Mouse (Mus musculus) gastrocnemius, adult 2 months (tissue): ENCODE results near the gene Ly6g5b. TPM values are rescaled to one million over a fixed set of nuclear protein-coding genes. Genes with fewer than 3 reads are reported as not detected.

Experiments
- DNase-seq: peaks from one replicate; pipeline ENCODE4 v3.0.0; 2022
- H3K27ac ChIP-seq: fragments of 200-600 bp; 2 replicates; pipeline ENCODE4 v1.8.1; 2022; ENCODE audit warnings: mild to moderate bottlenecking
- H3K4me3 ChIP-seq: fragments of 200-600 bp; 2 replicates; pipeline ENCODE4 v1.8.1; 2022; ENCODE audit warnings: mild to moderate bottlenecking, moderate library complexity
- CTCF ChIP-seq: fragments of 200-600 bp; IDR thresholded peaks from 2 replicates; pipeline ENCODE4 v1.8.1; 2022; ENCODE audit warnings: antibody characterized with exemption, mild to moderate bottlenecking, moderate library complexity
- intact Hi-C: fragments of 180-260 bp; cut with DNase I; formaldehyde crosslinking; loops from one replicate; pipeline ENCODE4 v1.15.1; 2025
- long read RNA-seq, 2 experiments: library from polyadenylated mRNA; stranded (forward); transcript quantifications; one replicate each; pipeline ENCODE4 v2.0.0; 2021
- total RNA-seq, 2 experiments: library from RNA; stranded (reverse); gene quantifications; 2 replicates each; pipeline ENCODE4 v1.2.3; 2021

Gene Ly6g5b
- total RNA-seq: under 1 TPM in 1 of 2 experiments, not detected in 1; 0.36 TPM
- long read RNA-seq, experiment 1: 0 reads
- long read RNA-seq, experiment 2: 0 reads

- no peak for DNase-seq
- intact Hi-C loops: no loop called here
These were observed at the start of gene Ly6g5b for GRCm38 (mm10) chr17:35115046-35116019. Gene Ly6g5b, minus strand, starts transcription at chr17:35115428.

GRCm38 (mm10) chr17:35164218-35164567 is 49.0 kb upstream of the Ly6g5b start:
- Histone ChIP-seq H3K27ac (peak overlapping the region; percentile 100), H3K4me3 (peak overlapping the region; percentile 98)
- DNase-seq: no peak
- TF ChIP-seq CTCF: no peak
- intact Hi-C loops: no loop called here

More at GRCm38 (mm10) chr17:35115046-35116019, at the start of gene Ly6g5b:
- no peak within 1 kb of the TSS for H3K4me3 ChIP-seq
- H3K27ac ChIP-seq: no peak within 1 kb of the TSS
- TF ChIP-seq CTCF: peak; percentile 40

GRCm38 (mm10) chr17:35163326-35164081 is 48.3 kb upstream of the Ly6g5b start:
- peak overlapping the region; percentile 98 for H3K4me3 ChIP-seq
- no peak for DNase-seq
- peak overlapping the region; percentile 100 for H3K27ac ChIP-seq
- intact Hi-C loops: loop anchor here (1.0 kb wide), 1 partner anchor 26 kb away; no protein-coding TSS in a partner anchor
- TF ChIP-seq CTCF: no peak

GRCm38 (mm10) chr17:35162730-35163129 is 47.5 kb upstream of the Ly6g5b start:
- H3K27ac ChIP-seq: peak overlapping the region; percentile 100
- peak overlapping the region; percentile 98 for H3K4me3 ChIP-seq
- DNase-seq: peak; percentile 52
- no peak for TF ChIP-seq CTCF
- intact Hi-C loops: loop anchor here (1.0 kb wide), 1 partner anchor 25 kb away; no protein-coding TSS in a partner anchor

- no peak for TF ChIP-seq CTCF
- no peak for DNase-seq
- intact Hi-C loops: no loop called here
- H3K27ac ChIP-seq: no peak overlapping the region
- H3K4me3 ChIP-seq: peak overlapping the region; percentile 98
These were observed 46.9 kb upstream of the Ly6g5b start for GRCm38 (mm10) chr17:35162121-35162520.

GRCm38 (mm10) chr17:35161421-35161820 is 46.2 kb upstream of the Ly6g5b start:
- DNase-seq: no peak
- no peak for TF ChIP-seq CTCF
- H3K4me3 ChIP-seq: no peak overlapping the region
- H3K27ac ChIP-seq: no peak overlapping the region
- intact Hi-C loops: no loop called here

GRCm38 (mm10) chr17:35159638-35160037 is 44.4 kb upstream of the Ly6g5b start:
- no peak for TF ChIP-seq CTCF
- intact Hi-C loops: no loop called here
- no peak overlapping the region for H3K4me3 ChIP-seq
- DNase-seq: no peak
- H3K27ac ChIP-seq: no peak overlapping the region

GRCm38 (mm10) chr17:35158850-35159593 is 43.8 kb upstream of the Ly6g5b start:
- TF ChIP-seq CTCF: no peak
- H3K4me3 ChIP-seq: no peak overlapping the region
- no peak for DNase-seq
- intact Hi-C loops: no loop called here
- no peak overlapping the region for H3K27ac ChIP-seq

- Histone ChIP-seq H3K27ac (no peak overlapping the region), H3K4me3 (no peak overlapping the region)
- no peak for DNase-seq
- intact Hi-C loops: no loop called here
- no peak for TF ChIP-seq CTCF
These were observed 42.5 kb upstream of the Ly6g5b start for GRCm38 (mm10) chr17:35157661-35158175.

GRCm38 (mm10) chr17:35157254-35157653 is 42.0 kb upstream of the Ly6g5b start:
- no peak for DNase-seq
- H3K4me3 ChIP-seq: no peak overlapping the region
- H3K27ac ChIP-seq: no peak overlapping the region
- intact Hi-C loops: no loop called here
- no peak for TF ChIP-seq CTCF

GRCm38 (mm10) chr17:35156461-35157200 is 41.4 kb upstream of the Ly6g5b start:
- no peak for TF ChIP-seq CTCF
- DNase-seq: no peak
- intact Hi-C loops: no loop called here

More at GRCm38 (mm10) chr17:35156461-35157200, 41.4 kb upstream of the Ly6g5b start:
- no peak overlapping the region for H3K4me3 ChIP-seq
- H3K27ac ChIP-seq: no peak overlapping the region
